Mouse (Mus musculus) forebrain, embryonic 15.5 days (tissue): ENCODE data around the gene Gm45837. TPM values are rescaled to one million over a fixed set of nuclear protein-coding genes. Genes with fewer than 3 reads are reported as not detected.

ENCODE experiments used
- ATAC-seq: fragments of 200-750 bp; cut with Nextera tagmentation; replicated peaks from 2 replicates; pipeline ENCODE4 v1.8.0; 2017; ENCODE audit warnings: mild to moderate bottlenecking, moderate TSS enrichment, moderate library complexity
- H3K27ac ChIP-seq: fragments of 300-500 bp; sonication (generic); replicated peaks from 2 replicates; pipeline ENCODE4 v1.5.1; 2015; ENCODE audit warnings: mild to moderate bottlenecking, inconsistent platforms
- H3K27me3 ChIP-seq: fragments of 300-500 bp; sonication (generic); 2 replicates; pipeline ENCODE4 v1.6.1; 2015; ENCODE audit warnings: inconsistent platforms
- H3K36me3 ChIP-seq: fragments of 300-500 bp; sonication (generic); 2 replicates; pipeline ENCODE4 v1.6.1; 2015; ENCODE audit warnings: mild to moderate bottlenecking, inconsistent platforms
- H3K4me1 ChIP-seq: fragments of 300-500 bp; sonication (generic); 2 replicates; pipeline ENCODE4 v1.6.1; 2015; ENCODE audit warnings: inconsistent platforms
- H3K4me2 ChIP-seq: fragments of 300-500 bp; sonication (generic); replicated peaks from 2 replicates; pipeline ENCODE4 v1.6.1; 2015; ENCODE audit warnings: mild to moderate bottlenecking, inconsistent platforms
- H3K4me3 ChIP-seq: fragments of 300-500 bp; sonication (generic); 2 replicates; pipeline ENCODE4 v1.5.1; 2015; ENCODE audit warnings: mild to moderate bottlenecking, inconsistent platforms
- H3K9ac ChIP-seq: fragments of 300-500 bp; sonication (generic); replicated peaks from 2 replicates; pipeline ENCODE4 v1.6.1; 2015; ENCODE audit warnings: mild to moderate bottlenecking, inconsistent platforms
- H3K9me3 ChIP-seq: fragments of 300-500 bp; sonication (generic); 2 replicates; pipeline ENCODE4 v1.6.1; 2016; ENCODE audit warnings: inconsistent platforms
- whole genome bisulfite sequencing: fragments of 180-500 bp; shearing (Covaris S2); methylation state at CpG from one replicate; pipeline ENCODE4 v1.1.7; 2015; ENCODE audit warnings: mixed read lengths; 5-methylcytosine and 5-hydroxymethylcytosine counted together
- polyA plus RNA-seq: library from polyadenylated mRNA; unstranded; fragments of >200 nt; fragmentation: Nextera tagmentation; extraction: Ambion mirVana; gene quantifications from 2 replicates; pipeline ENCODE4 v1.2.1, GENCODE M21; 2015

Gene Gm45837
- polyA plus RNA-seq, 1 experiment from 2014 or later: not detected

DNA sequence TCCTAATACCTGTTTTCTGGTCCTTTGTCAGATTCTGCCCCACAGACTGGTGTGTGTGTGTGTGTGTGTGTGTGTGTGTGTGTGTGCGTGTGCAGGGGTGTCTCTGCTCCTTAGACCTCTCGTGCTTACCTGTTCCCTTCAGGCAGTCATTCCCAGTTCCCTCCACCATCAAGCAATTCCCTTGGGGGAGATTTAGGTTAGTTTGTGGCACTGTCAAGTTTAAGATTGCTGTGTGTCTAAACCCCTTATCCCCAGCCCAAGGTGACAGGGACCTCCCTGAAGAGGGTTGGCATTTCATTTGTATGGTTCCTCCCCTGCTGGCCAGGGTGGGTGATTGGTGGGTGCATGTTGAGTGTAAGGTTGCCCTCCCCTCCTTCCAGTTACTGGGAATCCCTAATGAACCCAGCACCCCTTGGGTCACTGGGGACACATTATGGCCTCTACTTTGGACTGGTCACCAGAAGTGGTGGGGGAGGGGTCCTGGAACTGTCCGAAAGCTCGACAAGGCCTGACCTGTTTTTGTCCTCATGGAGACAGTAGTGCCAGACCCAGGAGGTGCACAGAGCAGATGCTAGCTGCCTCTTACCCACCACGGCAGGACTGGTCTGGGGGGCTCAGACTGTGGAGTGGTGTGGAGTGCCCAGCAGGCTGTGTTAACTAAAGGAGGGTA lies 31.8 kb upstream of the Gm45837 start:
- H3K9me3 ChIP-seq: no peaks in the 10 kb centered on the region
- H3K4me2 ChIP-seq: no peak overlapping the region
- no peak overlapping the region for H3K4me3 ChIP-seq
- H3K9ac ChIP-seq: no peak overlapping the region
- no peak overlapping the region for H3K27ac ChIP-seq
- peaks cover 20% of the 10 kb centered on the region for H3K4me1 ChIP-seq
- WGBS: 65% methylated on average over 5 of the region's 5 CpGs
- no peaks in the 10 kb centered on the region for H3K27me3 ChIP-seq
- no peak for ATAC-seq
- no peaks in the 10 kb centered on the region for H3K36me3 ChIP-seq

DNA sequence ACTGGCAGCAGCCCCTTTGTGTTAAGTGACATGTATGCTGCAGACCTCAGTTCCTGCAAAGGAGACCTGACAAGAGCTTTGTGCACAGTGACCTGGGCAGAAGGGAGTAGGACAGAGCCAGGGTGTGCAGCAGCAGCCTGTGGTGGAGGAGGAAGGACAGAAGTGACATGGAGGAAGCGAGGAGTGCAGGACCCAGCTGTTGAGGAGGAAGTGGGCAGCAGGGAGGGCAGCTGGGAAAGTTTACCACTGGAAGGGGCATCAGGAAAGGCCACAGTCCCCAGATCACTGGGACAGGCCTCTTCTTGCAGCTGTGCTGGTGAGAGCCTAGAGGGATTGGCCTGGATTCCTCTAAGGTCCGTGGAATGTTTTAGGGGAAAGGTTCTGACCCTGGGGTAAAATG lies 31.0 kb upstream of the Gm45837 start:
- Histone ChIP-seq H3K27me3 (no peaks in the 10 kb centered on the region), H3K9ac (no peak overlapping the region), H3K4me3 (no peak overlapping the region), H3K4me1 (peaks cover 20% of the 10 kb centered on the region), H3K9me3 (no peaks in the 10 kb centered on the region), H3K4me2 (no peak overlapping the region), H3K27ac (no peak overlapping the region), H3K36me3 (no peaks in the 10 kb centered on the region)
- 83% methylated on average over 2 of the region's 2 CpGs for WGBS
- ATAC-seq: no peak

DNA sequence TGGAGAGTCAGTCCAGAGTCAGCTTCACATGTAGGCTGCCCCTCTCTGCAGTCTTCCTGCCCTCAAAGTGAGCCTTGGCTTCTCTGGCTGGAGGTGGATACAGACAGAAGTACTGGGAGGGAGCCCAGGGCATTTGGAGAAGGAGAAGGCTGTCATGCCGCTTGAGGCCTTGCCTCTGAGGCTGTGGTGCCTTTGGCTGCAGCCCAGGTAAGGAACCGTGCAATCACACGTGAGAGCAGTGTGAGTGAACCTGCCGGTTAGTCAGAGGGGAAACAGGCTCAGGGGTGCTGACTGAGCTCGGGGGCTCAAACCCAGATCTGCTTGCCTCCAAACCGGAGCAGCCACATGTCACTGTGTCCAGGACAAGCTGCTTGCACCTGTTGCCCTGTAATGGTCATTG lies 29.2 kb upstream of the Gm45837 start:
- Histone ChIP-seq H3K4me1 (peaks cover 19% of the 10 kb centered on the region), H3K9ac (no peak overlapping the region), H3K36me3 (no peaks in the 10 kb centered on the region), H3K27me3 (no peaks in the 10 kb centered on the region), H3K4me2 (no peak overlapping the region), H3K27ac (no peak overlapping the region), H3K9me3 (no peaks in the 10 kb centered on the region), H3K4me3 (no peak overlapping the region)
- 82% methylated on average over 6 of the region's 6 CpGs for WGBS
- ATAC-seq: no peak

- peaks cover 11% of the 10 kb centered on the region for H3K4me1 ChIP-seq
- H3K9me3 ChIP-seq: no peaks in the 10 kb centered on the region
- H3K4me2 ChIP-seq: no peak overlapping the region
- no peaks in the 10 kb centered on the region for H3K27me3 ChIP-seq
- no peak overlapping the region for H3K4me3 ChIP-seq
- no peak overlapping the region for H3K9ac ChIP-seq
- ATAC-seq: no peak
- 74% methylated on average over 8 of the region's 8 CpGs for WGBS
- no peaks in the 10 kb centered on the region for H3K36me3 ChIP-seq
- H3K27ac ChIP-seq: no peak overlapping the region
Observed at GRCm38 (mm10) chr7:101382378-101382777, 28.3 kb upstream of the Gm45837 start.

GRCm38 (mm10) chr7:101383756-101384155 lies 26.9 kb upstream of the Gm45837 start:
- H3K9me3 ChIP-seq: no peaks in the 10 kb centered on the region
- no peak for ATAC-seq
- H3K9ac ChIP-seq: no peak overlapping the region
- H3K4me3 ChIP-seq: no peak overlapping the region
- no peak overlapping the region for H3K4me2 ChIP-seq
- no peak overlapping the region for H3K27ac ChIP-seq
- H3K27me3 ChIP-seq: no peaks in the 10 kb centered on the region
- 72% methylated on average over 3 of the region's 3 CpGs for WGBS
- no peaks in the 10 kb centered on the region for H3K4me1 ChIP-seq
- H3K36me3 ChIP-seq: no peaks in the 10 kb centered on the region

DNA sequence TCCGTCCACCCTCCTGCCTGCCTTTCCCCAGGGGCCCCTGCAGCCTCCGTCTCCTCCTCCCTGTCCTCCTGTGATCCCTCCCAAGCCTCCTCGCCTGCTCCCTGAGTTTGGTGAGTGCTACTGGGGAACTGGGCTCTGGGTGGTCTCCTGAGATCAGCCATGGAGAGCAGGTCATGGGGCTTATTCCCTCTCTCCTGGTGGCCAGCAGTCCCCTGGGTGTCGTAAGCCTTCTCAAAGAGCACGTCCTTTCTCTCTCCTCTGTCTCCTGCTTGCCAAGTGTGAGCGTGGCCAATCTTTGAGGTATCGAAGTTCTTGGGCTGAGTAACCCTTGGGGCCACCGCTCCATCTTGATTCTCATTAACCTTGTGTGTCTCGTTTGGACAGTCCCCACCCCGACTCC lies 25.8 kb upstream of the Gm45837 start:
- H3K9me3 ChIP-seq: no peaks in the 10 kb centered on the region

DNA sequence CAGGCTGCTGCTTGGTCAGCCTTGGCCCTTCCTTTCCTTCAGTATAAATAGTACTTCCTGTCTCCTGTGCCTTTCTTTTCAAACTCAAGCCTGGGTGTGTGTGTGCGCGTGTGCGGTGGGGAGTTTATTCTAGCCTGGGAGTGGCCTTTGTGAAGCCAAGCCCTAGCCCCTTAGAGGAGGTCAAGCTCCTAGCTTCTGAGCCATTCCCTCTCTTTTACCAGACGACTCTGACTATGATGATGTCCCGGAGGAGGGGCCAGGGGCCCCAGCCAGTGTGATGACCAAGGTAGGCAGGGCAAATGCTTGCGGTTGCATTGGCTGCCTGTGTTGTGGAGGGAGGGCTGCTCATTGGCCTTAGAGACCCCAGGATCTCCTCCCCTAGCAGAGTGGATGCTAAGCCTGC lies 25.4 kb upstream of the Gm45837 start:
- Histone ChIP-seq H3K4me3 (no peak overlapping the region), H3K36me3 (no peaks in the 10 kb centered on the region), H3K27me3 (no peaks in the 10 kb centered on the region), H3K9ac (no peak overlapping the region), H3K4me1 (no peaks in the 10 kb centered on the region), H3K27ac (no peak overlapping the region), H3K9me3 (no peaks in the 10 kb centered on the region), H3K4me2 (no peak overlapping the region)
- WGBS: 50% methylated on average over 6 of the region's 6 CpGs
- ATAC-seq: no peak

More for the DNA sequence above, 25.8 kb upstream of the Gm45837 start:
- no peak overlapping the region for H3K4me2 ChIP-seq
- H3K4me3 ChIP-seq: no peak overlapping the region
- H3K36me3 ChIP-seq: no peaks in the 10 kb centered on the region
- H3K27me3 ChIP-seq: no peaks in the 10 kb centered on the region
- no peak for ATAC-seq
- H3K4me1 ChIP-seq: no peaks in the 10 kb centered on the region
- H3K27ac ChIP-seq: no peak overlapping the region
- H3K9ac ChIP-seq: no peak overlapping the region
- 66% methylated on average over 10 of the region's 10 CpGs for WGBS

- no peaks in the 10 kb centered on the region for H3K4me1 ChIP-seq
- no peak overlapping the region for H3K4me3 ChIP-seq
- H3K27ac ChIP-seq: no peak overlapping the region
- no peaks in the 10 kb centered on the region for H3K36me3 ChIP-seq
- no peaks in the 10 kb centered on the region for H3K9me3 ChIP-seq
- WGBS: 65% methylated on average over 10 of the region's 10 CpGs
- no peak for ATAC-seq
- no peaks in the 10 kb centered on the region for H3K27me3 ChIP-seq
- H3K4me2 ChIP-seq: no peak overlapping the region
- H3K9ac ChIP-seq: no peak overlapping the region
Observed at GRCm38 (mm10) chr7:101385866-101386452, 24.7 kb upstream of the Gm45837 start.

GRCm38 (mm10) chr7:101389256-101389655 lies 21.4 kb upstream of the Gm45837 start:
- H3K9me3 ChIP-seq: no peaks in the 10 kb centered on the region
- ATAC-seq: no peak
- no peaks in the 10 kb centered on the region for H3K4me1 ChIP-seq
- H3K4me2 ChIP-seq: no peak overlapping the region
- no peak overlapping the region for H3K9ac ChIP-seq
- no peaks in the 10 kb centered on the region for H3K27me3 ChIP-seq
- H3K27ac ChIP-seq: no peak overlapping the region
- no peak overlapping the region for H3K4me3 ChIP-seq
- no peaks in the 10 kb centered on the region for H3K36me3 ChIP-seq
- WGBS: 93% methylated on average over 6 of the region's 6 CpGs

- Histone ChIP-seq H3K9me3 (no peaks in the 10 kb centered on the region), H3K27me3 (no peaks in the 10 kb centered on the region), H3K4me3 (no peak overlapping the region), H3K4me1 (no peaks in the 10 kb centered on the region), H3K4me2 (no peak overlapping the region), H3K9ac (no peak overlapping the region), H3K27ac (no peak overlapping the region), H3K36me3 (no peaks in the 10 kb centered on the region)
- WGBS: 80% methylated on average over 4 of the region's 4 CpGs
- ATAC-seq: no peak
Observed at GRCm38 (mm10) chr7:101391909-101392479, 18.7 kb upstream of the Gm45837 start.

GRCm38 (mm10) chr7:101393015-101393414 lies 17.7 kb upstream of the Gm45837 start:
- no peaks in the 10 kb centered on the region for H3K36me3 ChIP-seq
- no peak overlapping the region for H3K4me2 ChIP-seq
- H3K9me3 ChIP-seq: no peaks in the 10 kb centered on the region
- 72% methylated on average over 4 of the region's 4 CpGs for WGBS
- H3K4me3 ChIP-seq: no peak overlapping the region
- no peaks in the 10 kb centered on the region for H3K27me3 ChIP-seq
- H3K4me1 ChIP-seq: no peaks in the 10 kb centered on the region
- no peak overlapping the region for H3K9ac ChIP-seq
- ATAC-seq: no peak
- no peak overlapping the region for H3K27ac ChIP-seq

DNA sequence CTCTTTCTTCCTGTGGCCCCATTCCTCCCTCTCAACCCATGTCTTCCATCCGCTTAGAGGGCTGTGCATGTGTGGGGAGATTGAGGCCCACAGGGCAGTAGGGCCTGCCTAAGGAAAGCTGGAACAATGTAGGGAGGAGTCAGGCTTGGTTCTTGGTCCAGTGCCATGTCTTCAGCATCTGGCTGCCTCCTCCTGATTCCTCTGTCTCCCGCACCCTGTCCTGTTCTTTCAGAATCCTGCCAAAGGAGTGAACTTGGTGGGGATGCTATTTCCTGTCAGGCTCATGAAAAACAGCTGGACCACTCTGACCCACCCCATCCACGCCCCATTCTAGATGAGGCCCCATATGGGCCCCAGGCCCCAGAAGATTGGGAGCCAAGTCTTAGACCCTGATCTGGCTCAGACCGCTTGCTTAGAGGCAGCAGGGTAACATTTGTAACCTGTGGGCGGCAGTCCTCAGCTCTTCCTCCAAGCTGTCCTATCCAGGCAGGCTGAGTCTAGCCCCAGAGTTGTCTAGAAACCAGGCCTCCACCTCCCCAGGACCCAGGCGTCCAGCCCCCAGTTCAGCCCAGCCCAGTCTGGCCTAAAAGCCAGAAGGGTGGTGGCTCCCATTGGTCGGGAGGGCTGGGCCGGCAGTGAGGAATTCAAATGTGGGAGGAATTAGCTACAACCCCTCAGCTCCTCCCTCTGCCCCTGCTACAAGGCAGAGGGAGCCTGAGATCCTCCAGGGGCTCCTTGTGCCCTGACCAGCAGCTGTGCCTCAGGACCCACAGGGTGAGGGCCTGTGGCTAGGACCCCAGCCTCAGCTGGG lies 16.8 kb upstream of the Gm45837 start:
- H3K27ac ChIP-seq: no peak overlapping the region
- ATAC-seq: peak; percentile 55; the same call in 1 of the 2 replicates
- H3K4me3 ChIP-seq: no peak overlapping the region
- whole genome bisulfite sequencing: 43% methylated on average over 8 of the region's 8 CpGs
- H3K4me2 ChIP-seq: no peak overlapping the region
- H3K36me3 ChIP-seq: no peaks in the 10 kb centered on the region
- no peak overlapping the region for H3K9ac ChIP-seq
- H3K4me1 ChIP-seq: no peaks in the 10 kb centered on the region
- no peaks in the 10 kb centered on the region for H3K9me3 ChIP-seq
- H3K27me3 ChIP-seq: no peaks in the 10 kb centered on the region
